Mouse (Mus musculus) ES-CJ7 (cell line): ENCODE measurements at regions not wholly inside any gene's neighbourhood (a gene's known extent, or its start where the extent isn't known, plus 50 kb on each side); places are given as distances from the start of the nearest gene placed in this dataset.

Experiments
- DNase-seq: peaks from one replicate; pipeline ENCODE4 v3.0.0; 2011; ENCODE audit warnings: low read depth, low spot score

DNA sequence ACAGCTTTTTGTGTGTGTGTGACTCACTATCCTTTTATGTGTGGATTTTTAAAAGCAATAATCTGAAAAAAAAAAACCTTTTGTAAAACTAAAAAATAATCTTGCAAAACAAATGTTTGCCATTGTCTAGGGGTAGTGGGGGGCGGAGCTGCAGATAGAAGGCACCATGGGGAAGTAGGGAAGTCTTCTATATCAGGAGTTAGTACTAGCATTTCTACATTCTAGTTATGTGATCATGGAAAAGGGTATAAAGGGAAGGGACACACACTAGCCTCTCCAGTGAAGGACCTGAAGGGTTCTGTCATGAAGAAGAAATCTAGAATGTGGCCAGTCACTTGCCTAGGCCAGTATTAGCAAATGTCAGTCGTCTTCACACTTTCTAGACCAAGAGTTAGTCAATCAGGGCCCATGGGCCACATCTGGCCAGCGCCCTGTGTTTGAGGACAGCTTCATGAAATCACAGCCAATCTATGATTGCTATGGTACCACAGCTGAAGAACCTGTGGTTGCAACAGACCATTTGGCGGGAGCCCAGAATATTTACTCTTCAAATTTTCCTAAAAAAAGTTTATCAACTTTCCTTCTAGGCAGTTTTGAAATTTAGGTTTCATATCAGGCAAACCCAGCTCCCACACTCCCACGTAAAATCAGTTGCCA lies 101.9 kb upstream of the Cpeb2 start:
- no peak for DNase-seq

DNA sequence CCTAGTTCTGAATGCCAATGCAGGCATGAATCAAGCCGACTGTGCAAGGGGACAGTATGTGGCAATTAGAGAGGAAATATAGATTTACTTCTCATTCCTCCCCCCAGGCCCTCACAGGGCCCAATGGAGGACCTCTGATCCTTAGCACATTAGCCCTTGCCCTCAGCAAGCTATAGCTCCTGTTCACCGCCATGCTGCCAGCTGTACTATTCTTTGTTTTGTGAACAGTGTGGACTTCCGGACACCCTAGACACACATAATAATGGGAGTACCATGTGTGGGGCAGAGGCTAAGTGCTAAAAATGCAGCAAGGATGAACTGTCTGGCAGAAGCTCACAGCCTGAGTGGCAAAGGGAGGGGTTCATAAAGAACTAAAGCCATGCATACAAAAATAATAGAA lies 99.3 kb upstream of the Cpeb2 start:
- no peak for DNase-seq

DNA sequence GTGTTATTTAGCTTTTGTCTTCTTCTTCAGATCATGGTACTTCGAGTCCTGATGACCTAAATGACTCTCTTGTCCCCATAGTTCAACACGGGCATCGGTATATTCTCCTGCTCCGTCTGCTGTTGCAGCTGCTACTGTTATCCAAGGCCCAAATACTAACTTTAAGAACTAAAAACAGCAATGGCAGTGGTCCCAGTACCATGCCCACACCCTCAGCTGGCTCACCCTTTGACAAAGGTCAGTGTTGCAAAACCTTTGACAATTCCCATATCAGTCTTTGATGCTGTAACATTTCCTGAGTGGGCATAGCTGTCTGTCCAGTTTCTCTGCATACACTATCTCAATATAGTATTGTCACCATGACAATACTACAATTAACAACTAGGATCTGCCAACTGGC lies 96.8 kb upstream of the Cpeb2 start:
- no peak for DNase-seq

DNA sequence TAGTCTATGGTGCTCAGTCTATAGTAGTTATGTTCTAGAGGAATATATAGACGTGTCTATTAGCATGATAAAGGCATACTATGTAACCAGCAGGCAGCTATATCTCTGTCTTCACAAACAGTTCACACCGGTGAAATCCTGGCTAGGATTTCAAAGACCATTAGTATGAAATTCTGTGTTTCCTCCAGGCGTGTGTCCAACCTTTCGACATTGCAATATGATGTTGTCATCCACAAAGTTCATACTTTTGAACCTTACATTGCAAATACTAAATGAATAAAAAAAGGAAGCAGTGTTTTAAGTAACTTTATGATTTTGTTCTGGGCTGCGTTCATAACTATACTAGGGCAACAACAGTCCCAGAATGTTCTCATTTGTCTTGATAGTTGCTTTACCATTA lies 95.2 kb upstream of the Cpeb2 start:
- no peak for DNase-seq

DNA sequence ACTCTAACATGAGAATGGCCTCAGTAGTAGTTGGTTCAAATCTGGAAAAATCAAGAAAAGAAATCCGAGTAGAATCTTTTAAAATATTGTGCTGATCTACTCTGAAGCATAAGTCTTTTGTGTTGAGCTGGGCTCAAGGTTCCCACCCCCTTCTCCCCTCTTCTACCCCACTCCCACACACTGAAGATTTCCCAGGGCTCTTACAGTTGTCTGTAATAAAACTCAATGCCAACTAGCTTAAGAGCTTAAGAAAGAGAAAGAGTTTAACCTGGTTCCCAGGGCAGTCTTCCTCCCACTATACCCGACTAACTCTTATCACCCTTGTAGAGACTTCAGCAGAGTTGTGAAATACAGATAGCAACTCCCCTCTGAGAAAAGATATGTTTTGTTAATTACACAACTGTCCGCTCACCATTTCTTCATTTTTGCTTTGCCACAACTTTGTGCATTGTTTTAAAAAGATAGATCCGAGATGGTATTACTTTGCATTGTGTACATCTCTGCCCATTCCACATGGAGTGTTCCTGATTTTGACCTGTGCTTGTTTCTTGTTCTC lies 94.0 kb upstream of the Cpeb2 start:
- no peak for DNase-seq

DNA sequence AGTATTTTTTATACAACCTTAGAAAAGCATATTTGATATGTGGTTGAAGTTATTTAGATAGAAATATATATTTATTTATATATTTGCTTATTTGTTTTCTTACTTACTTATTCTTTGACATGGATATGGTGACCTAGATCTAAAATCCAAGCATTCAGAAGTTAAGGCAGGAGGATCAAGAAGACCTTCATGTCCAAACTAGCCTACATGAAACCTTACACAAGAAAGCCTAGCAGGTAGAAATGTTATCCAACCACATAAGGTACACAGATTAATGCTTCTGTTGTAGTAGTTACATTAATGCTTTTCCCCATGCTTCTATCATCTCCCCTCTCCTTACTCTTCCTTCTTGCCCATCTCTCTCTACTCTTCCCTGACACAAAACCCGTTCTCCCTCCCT lies 93.2 kb upstream of the Cpeb2 start:
- DNase-seq: no peak

DNA sequence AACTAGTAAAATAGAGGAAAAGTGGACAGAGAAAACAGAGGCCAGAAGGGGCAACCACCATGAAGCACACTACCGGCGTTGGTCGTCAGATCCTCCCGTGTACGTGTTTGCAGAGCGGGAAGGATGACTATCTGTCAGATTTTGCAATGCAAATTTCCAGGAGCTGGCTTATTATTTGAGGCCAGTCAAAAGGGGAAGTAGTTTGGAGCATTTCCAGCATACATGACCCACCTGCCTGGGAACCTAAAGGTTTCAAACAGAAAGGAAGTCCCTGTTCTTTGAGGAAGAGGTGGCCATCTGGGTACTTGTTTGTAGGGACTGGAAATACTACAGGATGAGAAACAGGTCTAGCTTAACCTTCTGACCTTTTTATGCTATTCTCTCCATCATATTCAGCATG lies 87.0 kb upstream of the Cpeb2 start:
- no peak for DNase-seq

DNA sequence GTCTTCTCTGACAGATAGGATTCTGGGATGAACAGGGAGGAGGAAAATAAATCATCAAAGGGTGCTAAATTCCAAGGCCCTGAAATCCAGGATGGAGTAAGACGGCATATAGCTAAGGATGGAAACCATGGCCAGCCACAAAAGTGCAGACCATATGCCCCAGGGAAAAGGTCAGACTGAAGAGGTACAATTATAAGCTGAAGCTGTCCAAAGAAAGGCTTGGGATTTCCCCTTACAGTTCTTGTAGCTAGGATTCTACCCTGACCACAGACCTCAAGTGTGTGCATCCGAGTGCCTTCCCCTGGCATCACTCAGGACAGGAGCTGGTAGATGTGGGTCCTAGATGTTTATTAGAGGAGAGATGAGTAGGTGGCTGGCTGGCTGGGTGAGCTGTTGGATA lies 86.0 kb upstream of the Cpeb2 start:
- no peak for DNase-seq

DNA sequence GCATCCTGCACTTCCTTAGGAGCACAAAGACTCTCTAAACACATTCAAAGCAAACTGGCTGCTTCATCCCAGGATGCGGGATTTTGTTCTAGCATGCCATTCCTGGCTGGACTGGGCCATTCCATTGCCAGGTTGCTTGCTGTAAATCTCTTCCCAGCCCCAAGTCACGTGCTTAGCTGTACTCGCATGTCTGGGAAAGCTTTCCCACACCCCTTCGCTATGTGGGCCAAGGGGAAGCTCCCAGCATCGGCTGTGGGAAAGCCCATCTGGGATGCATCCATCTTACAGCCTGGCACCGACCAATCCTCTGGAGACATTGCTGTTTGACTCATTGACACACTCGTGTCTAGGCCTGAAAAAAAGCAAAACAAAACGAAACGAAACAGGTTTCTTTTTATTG lies 84.5 kb upstream of the Cpeb2 start:
- DNase-seq: no peak

DNA sequence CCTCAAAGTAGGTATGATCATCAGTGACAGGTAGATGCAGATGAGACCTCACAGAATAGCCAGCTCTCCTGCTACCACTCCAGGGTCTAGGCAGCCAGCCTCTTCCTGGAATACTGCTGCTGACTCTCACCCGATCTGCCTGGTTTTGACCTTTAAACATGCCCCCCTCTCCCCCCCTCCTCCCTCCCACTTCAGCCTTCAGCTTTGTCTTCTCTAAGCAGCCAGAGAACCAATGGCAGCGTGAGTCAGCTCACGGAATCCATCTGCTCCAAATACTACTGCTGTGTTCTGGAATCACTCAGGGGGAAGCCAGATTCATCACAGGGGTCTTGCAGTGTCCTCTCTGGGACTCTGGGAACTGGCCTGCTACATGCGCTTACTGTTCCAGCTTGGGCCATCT lies 83.4 kb upstream of the Cpeb2 start:
- DNase-seq: no peak

DNA sequence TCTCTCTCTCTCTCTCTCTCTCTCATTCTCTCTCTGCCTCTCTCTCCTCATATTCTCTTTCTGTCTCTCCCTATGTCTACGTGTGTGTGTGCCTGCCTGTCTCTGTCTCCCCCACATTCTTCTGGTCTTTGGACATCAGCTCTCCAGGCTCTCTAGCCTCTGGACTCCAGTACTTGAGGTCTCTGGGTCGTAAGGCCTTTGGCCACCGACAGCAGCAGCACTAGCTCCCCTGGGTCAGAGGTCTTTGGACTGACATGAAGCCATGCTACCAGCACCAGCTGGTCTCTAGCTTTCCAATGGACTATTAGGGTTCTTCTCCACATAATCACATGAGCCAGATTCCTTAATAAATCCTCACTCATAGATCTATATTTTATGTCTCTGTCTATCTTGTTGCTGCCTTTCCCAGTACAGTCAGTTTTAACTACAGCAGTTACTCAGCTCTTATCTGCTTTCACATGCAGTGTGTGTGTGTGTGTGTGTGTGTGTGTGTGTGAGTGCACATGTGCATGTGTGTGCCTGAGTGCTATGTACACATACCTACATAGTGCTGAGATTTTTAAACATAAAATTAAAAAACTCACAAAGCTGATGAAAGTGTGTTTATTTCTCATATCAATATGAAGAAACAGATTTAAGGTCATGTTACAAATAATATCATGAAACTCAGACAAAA lies 81.7 kb upstream of the Cpeb2 start:
- no peak for DNase-seq

DNA sequence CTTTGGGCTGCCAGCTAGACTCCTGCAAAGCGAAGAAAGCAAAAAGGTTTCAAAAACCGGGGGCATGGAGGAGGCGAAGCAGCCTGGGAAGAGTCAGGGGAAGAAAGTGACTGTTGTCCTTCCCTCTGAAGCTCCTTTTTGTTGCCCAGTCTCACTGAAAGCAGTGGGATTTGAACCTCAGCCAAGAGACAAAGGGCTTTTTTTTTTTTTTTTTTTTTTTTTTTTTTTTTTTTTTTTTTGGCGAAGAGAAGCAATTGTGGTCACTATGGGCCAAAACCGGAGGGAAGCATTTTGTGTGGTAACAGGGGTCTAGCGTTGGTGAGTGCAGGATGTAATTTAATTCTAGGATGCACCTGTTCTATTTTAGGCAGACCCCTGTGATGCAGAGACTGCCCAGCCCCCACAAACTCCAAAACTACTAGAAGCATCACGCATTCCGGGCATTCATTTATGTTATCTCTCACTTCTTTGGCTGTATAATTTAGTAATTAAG lies 80.8 kb upstream of the Cpeb2 start:
- DNase-seq: no peak

DNA sequence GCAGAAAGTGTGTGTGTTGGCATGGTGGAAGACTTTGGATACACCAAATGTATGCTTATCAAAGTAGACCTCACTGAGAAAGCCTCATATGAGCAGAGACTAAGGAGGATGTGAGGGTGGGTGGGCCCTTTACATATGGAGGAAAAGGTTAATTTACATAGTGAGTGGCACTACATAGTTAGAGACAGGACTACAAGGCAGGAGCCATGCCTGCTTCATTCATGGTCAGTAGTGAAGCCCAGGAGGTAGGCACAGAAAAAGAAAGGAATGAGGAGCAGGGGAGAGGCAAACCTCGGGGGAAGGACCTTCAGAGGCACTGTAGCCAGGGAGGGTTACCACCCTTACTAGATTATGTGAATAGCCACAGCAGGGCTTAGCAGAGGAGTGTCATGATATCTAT lies 80.1 kb upstream of the Cpeb2 start:
- no peak for DNase-seq

DNA sequence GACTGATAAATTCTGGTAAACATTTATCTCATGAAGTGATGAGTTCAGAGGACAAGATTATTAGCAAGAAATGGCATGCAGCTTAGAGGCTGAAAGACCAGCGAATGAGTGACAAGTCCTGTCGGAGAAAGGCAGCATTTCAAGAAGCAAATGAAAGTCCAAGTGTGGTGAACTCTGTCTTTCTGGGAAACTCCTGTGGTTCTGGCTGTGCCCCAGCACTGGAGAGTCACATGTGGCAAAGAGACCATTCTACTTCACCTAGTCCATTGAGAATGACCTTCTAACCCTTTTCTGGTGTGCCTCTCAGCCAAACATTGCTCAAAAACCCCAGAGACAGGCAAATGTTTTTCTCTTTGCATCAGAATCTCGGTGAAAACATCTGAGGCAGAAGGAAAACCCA lies 76.2 kb upstream of the Cpeb2 start:
- DNase-seq: no peak

DNA sequence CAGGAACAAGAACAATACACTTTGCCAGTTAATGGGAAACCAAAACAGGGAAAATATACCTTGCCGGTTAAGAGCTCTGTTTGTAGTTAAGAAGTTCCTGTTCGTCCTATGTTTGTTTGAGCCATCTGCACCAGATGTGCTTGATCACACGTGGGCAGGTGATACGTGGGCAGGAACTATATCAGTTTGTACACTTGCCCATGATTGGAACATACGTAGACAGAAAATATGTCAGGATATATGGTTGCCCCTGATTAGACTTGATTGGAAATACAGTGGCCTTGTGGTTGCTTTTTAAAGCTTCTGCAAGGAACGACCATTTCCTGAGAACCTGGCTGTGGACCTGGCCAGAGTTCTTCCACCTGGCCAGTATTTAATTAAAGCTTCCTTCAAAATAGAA lies 72.8 kb upstream of the Cpeb2 start:
- DNase-seq: no peak

DNA sequence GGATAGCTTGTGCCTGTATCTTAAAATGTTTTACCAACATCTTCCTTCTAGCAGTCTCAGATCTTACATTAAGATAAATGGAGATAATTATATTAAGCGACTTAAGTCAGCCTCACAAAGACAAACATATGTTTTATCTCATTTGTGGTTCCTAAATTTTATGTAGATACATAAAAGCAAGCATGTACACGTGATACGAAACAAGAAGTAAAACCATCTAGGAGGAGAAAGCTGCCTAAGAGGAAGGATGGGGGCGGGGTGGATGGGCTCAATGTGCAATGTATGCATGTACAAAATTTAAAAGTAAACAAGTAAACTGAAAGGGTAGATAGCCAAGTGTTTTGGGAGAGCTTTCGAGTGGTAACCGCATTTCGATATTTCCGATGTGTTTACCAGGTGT lies 51.5 kb upstream of the Cpeb2 start:
- no peak for DNase-seq
